Mouse (Mus musculus) heart, adult 18-20 months (tissue): ENCODE measurements at regions not wholly inside any gene's neighbourhood (a gene's known extent, or its start where the extent isn't known, plus 50 kb on each side); places are given as distances from the start of the nearest gene placed in this dataset.

ENCODE experiments used
- DNase-seq, 2 experiments: peaks; one replicate each; pipeline ENCODE4 v3.0.0; 2021 to 2022; ENCODE audit warnings: mixed read lengths in 1 of 2

- DNase-seq, result no peak
Measured at GRCm38 (mm10) chr13:16670047-16670733, 658.5 kb downstream of the Inhba start.

GRCm38 (mm10) chr13:16670736-16671135, 659.1 kb downstream of the Inhba start:
- no peak for DNase-seq

- no peak for DNase-seq
Measured at GRCm38 (mm10) chr13:16676873-16677272, 665.2 kb downstream of the Inhba start.

GRCm38 (mm10) chr13:16678246-16679024, 666.8 kb downstream of the Inhba start:
- DNase-seq, result no peak

DNA sequence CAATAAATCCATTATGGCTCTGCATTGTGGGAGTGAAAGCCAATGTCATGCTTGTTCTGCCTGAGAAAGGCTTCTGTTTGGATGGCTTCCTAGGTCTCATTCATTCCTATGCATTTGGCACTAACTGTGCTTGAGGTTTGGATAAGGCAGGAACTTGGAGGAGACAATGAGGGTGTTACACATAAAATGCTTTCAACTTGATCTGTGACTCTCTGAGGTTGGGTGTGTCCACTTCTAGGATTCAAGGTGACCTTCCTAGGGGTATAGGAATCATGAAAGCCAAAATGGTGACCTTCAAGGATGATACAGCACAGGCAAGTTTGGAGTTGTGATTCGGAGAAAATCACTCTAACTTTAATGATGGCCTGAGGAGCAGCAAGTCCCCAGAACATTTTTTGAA, 682.5 kb downstream of the Inhba start:
- no peak for DNase-seq

GRCm38 (mm10) chr13:16700934-16701333, 689.3 kb downstream of the Inhba start:
- no peak for DNase-seq

GRCm38 (mm10) chr13:16702138-16702537, 690.5 kb downstream of the Inhba start:
- DNase-seq, result no peak

GRCm38 (mm10) chr13:16705217-16706104, 693.8 kb downstream of the Inhba start:
- DNase-seq, result no peak

- DNase-seq, result no peak
Measured at GRCm38 (mm10) chr13:16706105-16706442, 694.4 kb downstream of the Inhba start.

DNA sequence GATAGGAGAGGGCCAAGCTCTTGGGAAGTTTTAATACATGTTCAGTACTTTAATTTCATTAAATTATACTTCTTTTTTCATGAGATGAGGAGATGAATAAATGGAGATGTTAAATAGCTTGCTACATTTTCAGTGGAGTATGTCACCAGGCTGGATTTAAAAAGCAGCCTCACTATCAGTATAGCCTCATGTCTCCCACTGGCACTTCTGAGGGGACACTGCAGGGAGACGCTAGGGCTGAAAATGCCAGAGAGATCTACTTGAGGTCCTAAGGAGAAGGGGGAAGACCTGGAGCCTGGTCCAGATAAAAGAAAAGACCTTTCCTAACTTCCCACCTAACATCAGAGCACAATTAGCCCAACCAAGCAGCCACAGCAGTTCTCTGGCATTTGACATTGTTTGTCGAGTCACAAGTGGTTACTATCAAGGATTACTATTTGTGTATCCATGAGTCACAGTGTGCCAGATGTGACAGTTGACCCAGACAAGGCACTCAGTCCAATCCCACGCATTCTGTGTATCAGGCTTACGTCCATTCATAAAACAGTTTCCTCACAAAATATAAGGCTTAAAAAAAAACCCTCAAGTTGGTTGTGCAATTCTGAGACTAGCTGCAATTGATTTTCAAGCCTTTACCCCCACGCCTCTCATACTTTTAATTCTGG, 703.8 kb downstream of the Inhba start:
- DNase-seq, result peak; percentile 61 to 79

GRCm38 (mm10) chr13:16716340-16716739, 704.7 kb downstream of the Inhba start:
- peak; percentile 25 to 30 for DNase-seq

DNA sequence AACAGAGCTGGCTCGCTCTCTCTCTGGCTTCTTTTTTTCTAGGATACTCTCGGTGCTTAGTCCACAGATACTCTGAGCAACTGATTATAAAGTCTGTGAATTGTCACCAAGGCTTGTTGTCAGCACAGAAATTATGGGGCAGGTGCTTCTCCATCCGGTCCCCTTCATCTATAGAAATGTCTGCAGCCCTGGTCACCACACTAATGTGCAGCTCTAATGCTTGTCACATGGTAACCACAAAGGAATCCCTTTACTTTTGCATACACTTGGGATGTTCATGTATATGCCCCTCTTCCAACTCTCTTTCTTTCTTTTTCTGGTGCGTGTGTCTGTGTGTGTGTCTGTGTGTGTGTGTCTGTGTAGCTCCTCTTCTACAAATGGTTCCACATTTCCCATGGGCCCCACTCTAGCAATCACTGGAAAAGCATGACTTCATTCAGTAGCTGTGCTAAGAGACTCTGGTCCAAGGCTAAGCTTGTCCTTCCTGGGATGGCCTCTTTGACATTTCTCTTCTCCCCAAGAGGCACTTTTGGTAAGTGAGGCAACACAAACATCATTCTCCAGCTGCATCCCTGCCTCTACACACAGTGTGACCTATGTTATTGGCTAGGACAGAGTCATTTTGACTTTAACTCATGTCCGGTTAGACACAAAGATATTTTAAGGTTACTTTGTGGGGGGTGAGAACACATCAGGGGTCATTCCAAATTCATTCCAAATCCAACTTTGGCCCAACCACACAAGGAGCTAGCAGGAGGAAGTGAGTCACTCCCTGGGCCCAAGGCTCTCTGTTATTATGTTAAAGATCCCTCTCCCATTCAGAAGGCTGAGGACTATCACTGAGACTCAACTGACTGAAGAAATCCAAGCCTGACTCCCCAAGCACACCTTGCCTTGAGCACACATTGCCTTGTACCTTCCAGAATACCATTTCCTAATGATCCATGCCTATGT, 705.4 kb downstream of the Inhba start:
- peak; percentile 25 to 46 for DNase-seq

DNA sequence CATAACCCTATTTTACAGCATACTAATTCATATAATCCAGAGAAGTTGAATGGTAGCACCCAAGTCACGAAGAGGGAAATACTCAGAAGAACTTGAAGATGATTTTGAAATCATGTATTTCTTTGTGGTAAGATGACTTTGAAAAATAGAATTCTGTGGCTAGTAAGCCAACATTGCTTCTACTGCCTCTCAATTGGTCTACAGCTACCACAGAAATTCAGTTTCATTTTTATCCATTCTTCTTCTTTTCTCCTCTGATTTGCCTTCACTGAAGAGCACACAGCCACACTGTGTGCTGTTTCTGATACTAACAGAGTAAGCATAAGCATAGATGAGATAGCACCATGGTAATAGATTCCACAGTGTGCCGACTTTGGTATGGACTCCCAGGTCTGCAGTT, 708.4 kb downstream of the Inhba start:
- DNase-seq, result no peak

DNA sequence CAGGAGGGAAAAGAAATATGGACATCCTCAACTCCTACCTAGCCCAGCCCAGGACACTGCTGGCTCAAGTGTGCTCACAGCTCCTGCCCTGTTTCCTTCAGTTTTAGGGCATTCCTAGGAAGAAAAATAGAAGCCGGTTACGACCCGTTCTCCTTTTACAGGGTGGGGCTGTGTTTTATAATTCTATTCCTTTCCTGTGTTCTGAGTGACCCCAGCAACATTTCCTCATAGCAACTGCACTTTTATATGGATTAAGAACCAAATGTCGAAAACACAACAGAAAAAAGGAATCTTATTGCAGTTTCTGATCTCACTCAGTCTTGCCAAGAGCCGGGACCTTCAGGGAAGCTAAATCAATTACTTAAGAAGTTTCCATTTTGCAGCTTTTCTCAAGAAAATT, 713.7 kb downstream of the Inhba start:
- DNase-seq, result no peak

DNA sequence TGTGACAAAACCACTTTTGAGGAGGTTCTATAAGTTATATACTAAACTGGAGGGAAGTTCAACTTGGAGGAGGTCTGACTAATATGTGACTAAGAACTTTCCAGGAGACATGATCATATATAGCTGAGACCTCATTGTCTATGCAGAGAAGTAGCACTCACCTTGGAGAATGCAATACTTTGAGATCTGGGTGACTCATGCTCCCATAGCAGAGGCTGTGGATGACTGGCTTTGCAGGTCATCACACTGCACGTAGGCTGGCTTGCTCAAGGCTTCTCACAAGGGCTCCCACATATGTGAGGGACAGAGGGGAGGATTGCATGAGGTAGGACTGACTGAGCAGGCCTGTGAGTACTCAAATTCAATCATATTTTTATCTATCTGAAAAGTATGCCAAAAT, 726.7 kb downstream of the Inhba start:
- no peak for DNase-seq

GRCm38 (mm10) chr13:16739563-16739962, 727.9 kb downstream of the Inhba start:
- no peak for DNase-seq

DNA sequence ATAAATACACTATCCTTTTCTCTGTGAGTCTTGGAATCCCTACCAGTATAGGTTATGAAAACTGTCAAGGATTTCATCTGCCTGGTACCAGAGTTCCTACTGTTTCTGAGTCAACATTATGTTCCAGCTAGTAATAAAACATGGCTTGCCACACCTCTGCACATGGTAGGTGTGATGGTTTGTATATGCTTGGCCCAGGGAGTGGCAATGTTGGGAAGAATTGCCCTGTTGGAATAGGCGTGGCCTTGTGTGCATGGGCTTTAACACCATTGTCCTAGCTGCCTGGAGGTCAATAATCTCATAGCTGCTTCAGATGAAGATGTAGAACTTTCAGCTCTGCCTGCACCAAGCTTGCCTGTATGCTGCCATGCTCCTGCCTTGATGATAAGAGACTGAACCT, 732.6 kb downstream of the Inhba start:
- DNase-seq, result no peak

- no peak for DNase-seq
Measured at GRCm38 (mm10) chr13:16745644-16746043, 734.0 kb downstream of the Inhba start.

DNA sequence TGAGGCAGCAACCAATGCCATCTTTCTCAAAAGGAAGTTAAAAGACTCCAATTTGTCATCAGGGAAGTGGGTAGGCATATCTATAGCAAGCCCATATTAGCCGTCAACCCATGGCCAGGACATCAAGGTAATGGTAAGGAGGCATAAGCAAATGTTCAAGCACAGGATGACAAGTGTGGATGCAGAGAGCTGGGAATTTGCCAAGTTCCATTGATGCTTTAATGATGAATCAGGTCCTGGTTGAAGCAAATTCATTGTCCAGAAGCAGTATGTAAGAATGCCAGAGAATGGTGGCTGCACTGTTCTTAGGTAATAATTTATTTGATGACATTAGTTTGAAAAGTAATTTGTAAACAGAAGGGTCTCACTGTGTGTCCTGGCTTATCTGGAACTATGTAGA, 734.8 kb downstream of the Inhba start:
- no peak for DNase-seq

GRCm38 (mm10) chr13:16756264-16756663, 744.6 kb downstream of the Inhba start:
- no peak for DNase-seq

GRCm38 (mm10) chr13:16760045-16760444, 748.4 kb downstream of the Inhba start:
- DNase-seq, result no peak
